Mouse (Mus musculus) monocyte, adult 5-6 weeks (primary cell): ENCODE results near the gene Adamts2. TPM values are rescaled to one million over a fixed set of nuclear protein-coding genes. Genes with fewer than 3 reads are reported as not detected.

Experiments used
- ATAC-seq: fragments of 153-309, 156-312 bp; replicated peaks from 2 replicates; pipeline ENCODE4 v1.8.0; 2017; ENCODE audit warnings: mild to moderate bottlenecking; ENCODE audit not compliant: low TSS enrichment, insufficient number of reproducible peaks, severe bottlenecking, poor library complexity, low FRiP score
- total RNA-seq: library from RNA; stranded (forward); fragments of 200-1000, 200-491, 200-594 nt; gene quantifications from 3 replicates; pipeline ENCODE4 v1.2.3, GENCODE M21; 2017

Adamts2 gene
- 0.11 TPM in 1 of 3 replicates, not detected in the others for total RNA-seq

GRCm38 (mm10) chr11:50601641-50602355, at the start of gene Adamts2:
Adamts2 (plus strand) TSS chr11:50602084.
- no peak for ATAC-seq

GRCm38 (mm10) chr11:50557064-50557463, 44.8 kb upstream of the Adamts2 start:
- ATAC-seq, result no peak

- no peak for ATAC-seq
Measured at GRCm38 (mm10) chr11:50559108-50559507, 42.8 kb upstream of the Adamts2 start.

- no peak for ATAC-seq
Measured at GRCm38 (mm10) chr11:50565466-50566211, 36.2 kb upstream of the Adamts2 start.

- no peak for ATAC-seq
Measured at GRCm38 (mm10) chr11:50571448-50571847, 30.4 kb upstream of the Adamts2 start.

- ATAC-seq, result no peak
Measured at GRCm38 (mm10) chr11:50576521-50576920, 25.4 kb upstream of the Adamts2 start.

- no peak for ATAC-seq
Measured at GRCm38 (mm10) chr11:50587026-50587425, 14.9 kb upstream of the Adamts2 start.

- peak; percentile 51; the same call in 1 of the 2 replicates for ATAC-seq
Measured at GRCm38 (mm10) chr11:50587787-50588186, 14.1 kb upstream of the Adamts2 start.

- ATAC-seq, result no peak
Measured at GRCm38 (mm10) chr11:50589060-50589459, 12.8 kb upstream of the Adamts2 start.

GRCm38 (mm10) chr11:50591053-50591452, 10.8 kb upstream of the Adamts2 start:
- ATAC-seq, result no peak

GRCm38 (mm10) chr11:50592892-50593553, 8.9 kb upstream of the Adamts2 start:
- no peak for ATAC-seq

GRCm38 (mm10) chr11:50596571-50596970, 5.3 kb upstream of the Adamts2 start:
- ATAC-seq, result no peak

- ATAC-seq, result no peak
Measured at GRCm38 (mm10) chr11:50599156-50599555, 2.7 kb upstream of the Adamts2 start.

- no peak for ATAC-seq
Measured at GRCm38 (mm10) chr11:50602356-50603081, 635 bp downstream of the Adamts2 start.

GRCm38 (mm10) chr11:50603082-50603910, 1.4 kb downstream of the Adamts2 start:
- ATAC-seq, result no peak

GRCm38 (mm10) chr11:50604371-50604770, 2.5 kb downstream of the Adamts2 start:
- ATAC-seq, result no peak

GRCm38 (mm10) chr11:50611181-50611580, 9.3 kb downstream of the Adamts2 start:
- no peak for ATAC-seq

GRCm38 (mm10) chr11:50617015-50617543, 15.2 kb downstream of the Adamts2 start:
- ATAC-seq, result no peak
